Mouse (Mus musculus) heart, embryonic 11.5 days (tissue): Measurements from ENCODE around the gene Mpo. TPM values are rescaled to one million over a fixed set of nuclear protein-coding genes. Genes with fewer than 3 reads are reported as not detected.

ENCODE experiments used
- ATAC-seq: fragments of 200-750 bp; cut with Nextera tagmentation; replicated peaks from 2 replicates; pipeline ENCODE4 v1.8.0; 2017; ENCODE audit warnings: moderate library complexity; ENCODE audit not compliant: insufficient number of reproducible peaks, low FRiP score, low TSS enrichment
- H3K27ac ChIP-seq: fragments of 300-500 bp; sonication (generic); 2 replicates; pipeline ENCODE4 v1.5.1; 2014; ENCODE audit warnings: mild to moderate bottlenecking, low read depth, low read length
- H3K27me3 ChIP-seq: fragments of 300-500 bp; sonication (generic); 2 replicates; pipeline ENCODE4 v1.6.1; 2014; ENCODE audit warnings: mild to moderate bottlenecking, low read length, mixed read lengths; ENCODE audit not compliant: control insufficient read depth, insufficient read depth
- H3K36me3 ChIP-seq: fragments of 300-500 bp; sonication (generic); 2 replicates; pipeline ENCODE4 v1.6.1; 2014; ENCODE audit warnings: mild to moderate bottlenecking, low read length, moderate library complexity, mixed read lengths; ENCODE audit not compliant: control insufficient read depth, insufficient read depth
- H3K4me1 ChIP-seq: fragments of 300-500 bp; sonication (generic); 2 replicates; pipeline ENCODE4 v1.6.1; 2014; ENCODE audit warnings: low read length; ENCODE audit not compliant: control insufficient read depth, insufficient read depth
- H3K4me2 ChIP-seq: fragments of 300-500 bp; sonication (generic); 2 replicates; pipeline ENCODE4 v1.6.1; 2014; ENCODE audit warnings: mild to moderate bottlenecking, moderate library complexity
- H3K4me3 ChIP-seq: fragments of 300-500 bp; sonication (generic); 2 replicates; pipeline ENCODE4 v1.5.1; 2014; ENCODE audit warnings: low read depth, low read length
- H3K9ac ChIP-seq: fragments of 300-500 bp; sonication (generic); 2 replicates; pipeline ENCODE4 v1.6.1; 2014; ENCODE audit warnings: mild to moderate bottlenecking, low read depth, low read length, moderate library complexity
- H3K9me3 ChIP-seq: fragments of 300-500 bp; sonication (generic); replicated peaks from 2 replicates; pipeline ENCODE4 v1.6.1; 2016; ENCODE audit warnings: low read length; ENCODE audit not compliant: control insufficient read depth
- WGBS: fragments of 180-500 bp; shearing (Covaris S2); extraction: QIAGEN DNeasy Blood & Tissue Kit; methylation state at CpG from one replicate; pipeline ENCODE4 v1.1.7; 2014; ENCODE audit not compliant: insufficient replicate concordance; 5-methylcytosine and 5-hydroxymethylcytosine counted together
- polyA plus RNA-seq: library from polyadenylated mRNA; unstranded; fragments of >200 nt; fragmentation: Nextera tagmentation; extraction: Ambion mirVana; gene quantifications from 2 replicates; pipeline ENCODE4 v1.2.1, GENCODE M21; 2014

The Mpo gene
- polyA plus RNA-seq, 1 experiment from 2014 or later, result 9.4 TPM

- H3K36me3 ChIP-seq, result peaks cover 2% of the 10 kb centered on the region; the same call in 1 of the 2 replicates
- H3K27ac ChIP-seq, result peak overlapping the region; percentile 80
- WGBS, result 34% methylated on average over 18 of the region's 18 CpGs
- H3K9me3 ChIP-seq, result no peaks in the 10 kb centered on the region
- no peaks in the 10 kb centered on the region for H3K27me3 ChIP-seq
- peak; percentile 68 for ATAC-seq
- peak overlapping the region; percentile 50; the same call in 1 of the 2 replicates for H3K9ac ChIP-seq
- no peak overlapping the region for H3K4me3 ChIP-seq
- peaks cover 5% of the 10 kb centered on the region; the same call in 1 of the 2 replicates for H3K4me1 ChIP-seq
- peak overlapping the region; percentile 30 for H3K4me2 ChIP-seq
Observed at GRCm38 (mm10) chr11:87749192-87750042, 44.0 kb upstream of the Mpo start.

- peak; percentile 76 for ATAC-seq
Observed at GRCm38 (mm10) chr11:87750043-87750421, 43.3 kb upstream of the Mpo start.

GRCm38 (mm10) chr11:87750521-87750920, 42.9 kb upstream of the Mpo start:
- Histone ChIP-seq H3K9me3 (no peaks in the 10 kb centered on the region), H3K4me1 (peaks cover 5% of the 10 kb centered on the region; the same call in 1 of the 2 replicates), H3K36me3 (no peaks in the 10 kb centered on the region), H3K4me3 (no peak overlapping the region), H3K4me2 (peak overlapping the region; percentile 11; the same call in 1 of the 2 replicates), H3K9ac (0 out of 2 replicates have a peak overlapping the region, but pooled peaks have one; percentile 18), H3K27ac (peak overlapping the region; percentile 80), H3K27me3 (no peaks in the 10 kb centered on the region)
- 55% methylated on average over 3 of the region's 3 CpGs for WGBS
- ATAC-seq, result no peak

More at GRCm38 (mm10) chr11:87750043-87750421, 43.3 kb upstream of the Mpo start:
- Histone ChIP-seq H3K27me3 (no peaks in the 10 kb centered on the region), H3K27ac (peak overlapping the region; percentile 80), H3K9ac (peak overlapping the region; percentile 18; the same call in 1 of the 2 replicates), H3K4me2 (peak overlapping the region; percentile 30; the same call in 1 of the 2 replicates), H3K36me3 (no peaks in the 10 kb centered on the region), H3K4me3 (no peak overlapping the region), H3K9me3 (no peaks in the 10 kb centered on the region), H3K4me1 (peaks cover 5% of the 10 kb centered on the region; the same call in 1 of the 2 replicates)
- 50% methylated on average over 11 of the region's 11 CpGs for WGBS

GRCm38 (mm10) chr11:87751031-87751430, 42.4 kb upstream of the Mpo start:
- Histone ChIP-seq H3K27ac (peak overlapping the region; percentile 80; the same call in 1 of the 2 replicates), H3K4me2 (peak overlapping the region; percentile 14; the same call in 1 of the 2 replicates), H3K36me3 (no peaks in the 10 kb centered on the region), H3K9ac (0 out of 2 replicates have a peak overlapping the region, but pooled peaks have one; percentile 49), H3K4me3 (no peak overlapping the region), H3K27me3 (no peaks in the 10 kb centered on the region), H3K4me1 (peaks cover 5% of the 10 kb centered on the region; the same call in 1 of the 2 replicates), H3K9me3 (no peaks in the 10 kb centered on the region)
- ATAC-seq, result no peak
- 77% methylated on average over 8 of the region's 8 CpGs for WGBS

- no peaks in the 10 kb centered on the region for H3K27me3 ChIP-seq
- no peaks in the 10 kb centered on the region for H3K36me3 ChIP-seq
- ATAC-seq, result no peak
- no peak overlapping the region for H3K4me3 ChIP-seq
- H3K9me3 ChIP-seq, result no peaks in the 10 kb centered on the region
- 49% methylated on average over 4 of the region's 4 CpGs for WGBS
- no peak overlapping the region; the same call in none of the 2 replicates for H3K4me2 ChIP-seq
- peaks cover 5% of the 10 kb centered on the region; the same call in 1 of the 2 replicates for H3K4me1 ChIP-seq
- 0 out of 2 replicates have a peak overlapping the region, but pooled peaks have one; percentile 49 for H3K9ac ChIP-seq
- peak overlapping the region; percentile 80 for H3K27ac ChIP-seq
Observed at GRCm38 (mm10) chr11:87751491-87751966, 41.9 kb upstream of the Mpo start.

- Histone ChIP-seq H3K27me3 (no peaks in the 10 kb centered on the region), H3K9ac (no peak overlapping the region), H3K4me3 (no peak overlapping the region), H3K36me3 (no peaks in the 10 kb centered on the region), H3K4me1 (peaks cover 5% of the 10 kb centered on the region; the same call in 1 of the 2 replicates), H3K4me2 (no peak overlapping the region; the same call in 1 of the 2 replicates), H3K27ac (peak overlapping the region; percentile 80), H3K9me3 (no peaks in the 10 kb centered on the region)
- 78% methylated on average over 1 of the region's 1 CpGs for WGBS
- ATAC-seq, result no peak
Observed at GRCm38 (mm10) chr11:87752307-87752706, 41.1 kb upstream of the Mpo start.

- peak overlapping the region; percentile 16 for H3K4me2 ChIP-seq
- no peaks in the 10 kb centered on the region for H3K9me3 ChIP-seq
- no peak overlapping the region for H3K4me3 ChIP-seq
- no peaks in the 10 kb centered on the region for H3K36me3 ChIP-seq
- H3K27ac ChIP-seq, result no peak overlapping the region; the same call in 1 of the 2 replicates
- no peaks in the 10 kb centered on the region for H3K27me3 ChIP-seq
- H3K9ac ChIP-seq, result no peak overlapping the region
- H3K4me1 ChIP-seq, result peaks cover 5% of the 10 kb centered on the region; the same call in 1 of the 2 replicates
- 77% methylated on average over 8 of the region's 8 CpGs for WGBS
- ATAC-seq, result no peak
Observed at GRCm38 (mm10) chr11:87753255-87753654, 40.1 kb upstream of the Mpo start.

- peaks cover 5% of the 10 kb centered on the region; the same call in 1 of the 2 replicates for H3K4me1 ChIP-seq
- H3K27ac ChIP-seq, result peak overlapping the region; percentile 41
- H3K9ac ChIP-seq, result 0 out of 2 replicates have a peak overlapping the region, but pooled peaks have one; percentile 3
- ATAC-seq, result no peak
- H3K36me3 ChIP-seq, result no peaks in the 10 kb centered on the region
- 70% methylated on average over 5 of the region's 5 CpGs for WGBS
- H3K9me3 ChIP-seq, result no peaks in the 10 kb centered on the region
- no peaks in the 10 kb centered on the region for H3K27me3 ChIP-seq
- no peak overlapping the region for H3K4me3 ChIP-seq
- 0 out of 2 replicates have a peak overlapping the region, but pooled peaks have one; percentile 1 for H3K4me2 ChIP-seq
Observed at GRCm38 (mm10) chr11:87753891-87754501, 39.4 kb upstream of the Mpo start.
